Mouse (Mus musculus): ENCODE data around the gene Cux2. TPM values are rescaled to one million over a fixed set of nuclear protein-coding genes. Genes with fewer than 3 reads are reported as not detected.
A peak's percentile ranks its signal among the peaks of the same experiment; 100 is the strongest.

Cux2 gene
- polyA plus RNA-seq, 1 experiment from 2014 or later, result 4.8 TPM

- H3K4me3 ChIP-seq, result no peak overlapping the region
- no peak overlapping the region for H3K27ac ChIP-seq (replicated peaks)
- no peak for ATAC-seq (ENCODE audit: extremely low read depth, insufficient number of reproducible peaks, low FRiP score, low TSS enrichment)
- no peaks in the 10 kb centered on the region; the same call in 1 of the 2 replicates for H3K27me3 ChIP-seq (replicated peaks)
- no peaks in the 10 kb centered on the region for H3K9me3 ChIP-seq
- no peaks in the 10 kb centered on the region for H3K36me3 ChIP-seq
- H3K4me1 ChIP-seq, result 0 out of 2 replicates have a peak, but pooled peaks cover 5% of the 10 kb centered on the region
- no peak overlapping the region for H3K4me2 ChIP-seq
- no peak overlapping the region for H3K9ac ChIP-seq
- whole genome bisulfite sequencing, result 81% methylated on average over 4 of the region's 4 CpGs
Measured at GRCm38 (mm10) chr5:121916813-121917212, 133.1 kb downstream of the Cux2 start.

GRCm38 (mm10) chr5:121913999-121914398 is 135.9 kb downstream of the Cux2 start:
- no peaks in the 10 kb centered on the region for H3K9me3 ChIP-seq
- 55% methylated on average over 23 of the region's 23 CpGs for WGBS
- H3K27ac ChIP-seq (replicated peaks), result no peak overlapping the region
- H3K4me3 ChIP-seq, result no peak overlapping the region
- H3K27me3 ChIP-seq (replicated peaks), result peaks cover 3% of the 10 kb centered on the region; the same call in 1 of the 2 replicates
- 0 out of 2 replicates have a peak overlapping the region, but pooled peaks have one; percentile 16 for H3K9ac ChIP-seq
- ATAC-seq (ENCODE audit: extremely low read depth, insufficient number of reproducible peaks, low FRiP score, low TSS enrichment), result no peak
- 0 out of 2 replicates have a peak, but pooled peaks cover 5% of the 10 kb centered on the region for H3K4me1 ChIP-seq
- H3K36me3 ChIP-seq, result no peaks in the 10 kb centered on the region
- no peak overlapping the region for H3K4me2 ChIP-seq

GRCm38 (mm10) chr5:121909226-121909985 is 140.5 kb downstream of the Cux2 start:
- Histone ChIP-seq H3K36me3 (no peaks in the 10 kb centered on the region), H3K27me3 (replicated peaks) (peaks cover 3% of the 10 kb centered on the region; the same call in 1 of the 2 replicates), H3K9ac (no peak overlapping the region), H3K4me2 (no peak overlapping the region), H3K4me1 (0 out of 2 replicates have a peak, but pooled peaks cover 3% of the 10 kb centered on the region), H3K27ac (replicated peaks) (no peak overlapping the region), H3K4me3 (no peak overlapping the region), H3K9me3 (no peaks in the 10 kb centered on the region)
- 80% methylated on average over 21 of the region's 21 CpGs for WGBS
- no peak for ATAC-seq (ENCODE audit: extremely low read depth, insufficient number of reproducible peaks, low FRiP score, low TSS enrichment)

- Histone ChIP-seq H3K4me3 (no peak overlapping the region), H3K4me2 (no peak overlapping the region), H3K9ac (no peak overlapping the region), H3K27me3 (replicated peaks) (0 out of 2 replicates have a peak, but pooled peaks cover 3% of the 10 kb centered on the region), H3K9me3 (no peaks in the 10 kb centered on the region), H3K36me3 (no peaks in the 10 kb centered on the region), H3K27ac (replicated peaks) (no peak overlapping the region), H3K4me1 (no peaks in the 10 kb centered on the region)
- 71% methylated on average over 17 of the region's 17 CpGs for WGBS
- no peak for ATAC-seq (ENCODE audit: extremely low read depth, insufficient number of reproducible peaks, low FRiP score, low TSS enrichment)
Measured at GRCm38 (mm10) chr5:121905671-121906070, 144.2 kb downstream of the Cux2 start.

- Histone ChIP-seq H3K4me1 (no peaks in the 10 kb centered on the region), H3K4me2 (no peak overlapping the region), H3K4me3 (no peak overlapping the region), H3K36me3 (no peaks in the 10 kb centered on the region), H3K9me3 (no peaks in the 10 kb centered on the region), H3K27me3 (replicated peaks) (0 out of 2 replicates have a peak, but pooled peaks cover 2% of the 10 kb centered on the region), H3K9ac (no peak overlapping the region), H3K27ac (replicated peaks) (no peak overlapping the region)
- ATAC-seq (ENCODE audit: extremely low read depth, insufficient number of reproducible peaks, low FRiP score, low TSS enrichment), result no peak
- WGBS, result 86% methylated on average over 14 of the region's 14 CpGs
Measured at GRCm38 (mm10) chr5:121904799-121905198, 145.1 kb downstream of the Cux2 start.

- no peak overlapping the region for H3K9ac ChIP-seq
Measured at GRCm38 (mm10) chr5:121902809-121903745, 146.8 kb downstream of the Cux2 start.

GRCm38 (mm10) chr5:121895117-121895756 is 154.7 kb downstream of the Cux2 start:
- no peak for ATAC-seq (ENCODE audit: extremely low read depth, insufficient number of reproducible peaks, low FRiP score, low TSS enrichment)

More at GRCm38 (mm10) chr5:121902809-121903745, 146.8 kb downstream of the Cux2 start:
- Histone ChIP-seq H3K36me3 (no peaks in the 10 kb centered on the region), H3K9me3 (no peaks in the 10 kb centered on the region), H3K27ac (replicated peaks) (no peak overlapping the region), H3K4me3 (no peak overlapping the region), H3K27me3 (replicated peaks) (no peaks in the 10 kb centered on the region), H3K4me2 (no peak overlapping the region), H3K4me1 (no peaks in the 10 kb centered on the region)
- ATAC-seq (ENCODE audit: extremely low read depth, insufficient number of reproducible peaks, low FRiP score, low TSS enrichment), result no peak
- WGBS, result 62% methylated on average over 23 of the region's 23 CpGs

GRCm38 (mm10) chr5:121894647-121895046 is 155.3 kb downstream of the Cux2 start:
- Histone ChIP-seq H3K4me1 (0 out of 2 replicates have a peak, but pooled peaks cover 3% of the 10 kb centered on the region), H3K27ac (replicated peaks) (no peak overlapping the region), H3K9me3 (no peaks in the 10 kb centered on the region), H3K36me3 (no peaks in the 10 kb centered on the region), H3K27me3 (replicated peaks) (peaks cover 8% of the 10 kb centered on the region; the same call in 1 of the 2 replicates), H3K4me3 (no peak overlapping the region), H3K9ac (no peak overlapping the region), H3K4me2 (no peak overlapping the region)
- WGBS, result 69% methylated on average over 10 of the region's 10 CpGs
- no peak for ATAC-seq (ENCODE audit: extremely low read depth, insufficient number of reproducible peaks, low FRiP score, low TSS enrichment)

More at GRCm38 (mm10) chr5:121895117-121895756, 154.7 kb downstream of the Cux2 start:
- Histone ChIP-seq H3K9me3 (no peaks in the 10 kb centered on the region), H3K27ac (replicated peaks) (no peak overlapping the region), H3K9ac (no peak overlapping the region), H3K4me1 (0 out of 2 replicates have a peak, but pooled peaks cover 3% of the 10 kb centered on the region), H3K4me2 (no peak overlapping the region), H3K4me3 (no peak overlapping the region), H3K27me3 (replicated peaks) (peaks cover 8% of the 10 kb centered on the region; the same call in 1 of the 2 replicates), H3K36me3 (no peaks in the 10 kb centered on the region)
- WGBS, result 61% methylated on average over 24 of the region's 24 CpGs

- 0 out of 2 replicates have a peak, but pooled peaks cover 3% of the 10 kb centered on the region for H3K4me1 ChIP-seq
- no peak for ATAC-seq (ENCODE audit: extremely low read depth, insufficient number of reproducible peaks, low FRiP score, low TSS enrichment)
- 34% methylated on average over 3 of the region's 3 CpGs for WGBS
- H3K27me3 ChIP-seq (replicated peaks), result peaks cover 8% of the 10 kb centered on the region; the same call in 1 of the 2 replicates
- no peak overlapping the region for H3K4me3 ChIP-seq
- H3K27ac ChIP-seq (replicated peaks), result no peak overlapping the region
- H3K9ac ChIP-seq, result no peak overlapping the region
- no peak overlapping the region for H3K4me2 ChIP-seq
- H3K9me3 ChIP-seq, result no peaks in the 10 kb centered on the region
- no peaks in the 10 kb centered on the region for H3K36me3 ChIP-seq
Measured at GRCm38 (mm10) chr5:121893581-121893980, 156.3 kb downstream of the Cux2 start.

GRCm38 (mm10) chr5:121892281-121892680 is 157.6 kb downstream of the Cux2 start:
- Histone ChIP-seq H3K9ac (no peak overlapping the region), H3K4me1 (0 out of 2 replicates have a peak, but pooled peaks cover 3% of the 10 kb centered on the region), H3K27ac (replicated peaks) (no peak overlapping the region), H3K9me3 (no peaks in the 10 kb centered on the region), H3K27me3 (replicated peaks) (peaks cover 8% of the 10 kb centered on the region; the same call in 1 of the 2 replicates), H3K4me3 (no peak overlapping the region), H3K36me3 (no peaks in the 10 kb centered on the region), H3K4me2 (no peak overlapping the region)
- ATAC-seq (ENCODE audit: extremely low read depth, insufficient number of reproducible peaks, low FRiP score, low TSS enrichment), result no peak
- WGBS, result 82% methylated on average over 14 of the region's 14 CpGs

Data from heart, embryonic 13.5 days (tissue).